Mouse (Mus musculus) lung, postnatal 0 days (tissue): ENCODE measurements around the gene Bcor. TPM values are rescaled to one million over a fixed set of nuclear protein-coding genes. Genes with fewer than 3 reads are reported as not detected.
A peak's percentile ranks its signal among the peaks of the same experiment; 100 is the strongest.

Experiments
- ATAC-seq: fragments of 200-750 bp; cut with Nextera tagmentation; 2 replicates; pipeline ENCODE4 v1.8.0; 2017; ENCODE audit warnings: moderate library complexity
- DNase-seq: peaks from one replicate; pipeline ENCODE4 v3.0.0-alpha.2; 2016; ENCODE audit warnings: low spot score
- H3K27ac ChIP-seq: fragments of 300-500 bp; sonication (generic); 2 replicates; pipeline ENCODE4 v1.5.1; 2014; ENCODE audit warnings: antibody characterized with exemption, mild to moderate bottlenecking, low read length, mixed read lengths
- H3K27me3 ChIP-seq: fragments of 300-500 bp; sonication (generic); replicated peaks from 2 replicates; pipeline ENCODE4 v1.6.1; 2014; ENCODE audit warnings: low read length, mixed read lengths; ENCODE audit not compliant: insufficient read depth
- H3K36me3 ChIP-seq: fragments of 300-500 bp; sonication (generic); 2 replicates; pipeline ENCODE4 v1.6.1; 2014; ENCODE audit warnings: low read length, mixed read lengths; ENCODE audit not compliant: insufficient read depth
- H3K4me1 ChIP-seq: fragments of 300-500 bp; sonication (generic); 2 replicates; pipeline ENCODE4 v1.6.1; 2014; ENCODE audit warnings: antibody characterized with exemption, low read depth, low read length, mixed read lengths; ENCODE audit not compliant: insufficient read depth
- H3K4me2 ChIP-seq: fragments of 300-500 bp; sonication (generic); replicated peaks from 2 replicates; pipeline ENCODE4 v1.6.1; 2014; ENCODE audit warnings: low read depth, mild to moderate bottlenecking, low read length, moderate library complexity, mixed read lengths
- H3K4me3 ChIP-seq: fragments of 300-500 bp; sonication (generic); 2 replicates; pipeline ENCODE4 v1.5.1; 2014; ENCODE audit warnings: low read depth, low read length
- H3K9ac ChIP-seq: fragments of 300-500 bp; sonication (generic); replicated peaks from 2 replicates; pipeline ENCODE4 v1.6.1; 2014; ENCODE audit warnings: low read depth, mild to moderate bottlenecking
- H3K9me3 ChIP-seq: fragments of 300-500 bp; sonication (generic); 2 replicates; pipeline ENCODE4 v1.6.1; 2016; ENCODE audit warnings: low read length, mixed read lengths
- CTCF ChIP-seq: IDR thresholded peaks from 2 replicates; pipeline ENCODE4 v1.5.1; 2016; ENCODE audit warnings: antibody characterized with exemption, mild to moderate bottlenecking
- EP300 ChIP-seq: IDR thresholded peaks from 2 replicates; pipeline ENCODE4 v1.6.1; 2016; ENCODE audit warnings: antibody characterized with exemption, mild to moderate bottlenecking, control low read depth
- WGBS: fragments of 180-500 bp; shearing (Covaris S2); extraction: QIAGEN DNeasy Blood & Tissue Kit; methylation state at CpG from one replicate; pipeline ENCODE4 v1.1.7; 2014; 5-methylcytosine and 5-hydroxymethylcytosine counted together
- polyA plus RNA-seq: library from polyadenylated mRNA; unstranded; fragments of >200 nt; fragmentation: Nextera tagmentation; extraction: Ambion mirVana; gene quantifications from 2 replicates; pipeline ENCODE4 v1.2.1, GENCODE M21; 2015

Gene Bcor
- polyA plus RNA-seq, 1 experiment from 2014 or later, result 8.2 TPM

- H3K9me3 ChIP-seq, result no peaks in the 10 kb centered on the region
- H3K9ac ChIP-seq, result no peak overlapping the region
- TF ChIP-seq EP300, result no peak
- TF ChIP-seq CTCF, result no peak
- H3K4me3 ChIP-seq, result no peak overlapping the region
- ATAC-seq (no peak), DNase-seq (no peak)
- H3K27ac ChIP-seq, result no peak overlapping the region
- no peaks in the 10 kb centered on the region for H3K36me3 ChIP-seq
- H3K27me3 ChIP-seq, result no peaks in the 10 kb centered on the region
- H3K4me2 ChIP-seq, result no peak overlapping the region
- 27% methylated on average over 6 of the region's 6 CpGs for WGBS
- no peaks in the 10 kb centered on the region; the same call in none of the 2 replicates for H3K4me1 ChIP-seq
Observed at GRCm38 (mm10) chrX:12067031-12067430, 93.1 kb downstream of the Bcor start.

DNA sequence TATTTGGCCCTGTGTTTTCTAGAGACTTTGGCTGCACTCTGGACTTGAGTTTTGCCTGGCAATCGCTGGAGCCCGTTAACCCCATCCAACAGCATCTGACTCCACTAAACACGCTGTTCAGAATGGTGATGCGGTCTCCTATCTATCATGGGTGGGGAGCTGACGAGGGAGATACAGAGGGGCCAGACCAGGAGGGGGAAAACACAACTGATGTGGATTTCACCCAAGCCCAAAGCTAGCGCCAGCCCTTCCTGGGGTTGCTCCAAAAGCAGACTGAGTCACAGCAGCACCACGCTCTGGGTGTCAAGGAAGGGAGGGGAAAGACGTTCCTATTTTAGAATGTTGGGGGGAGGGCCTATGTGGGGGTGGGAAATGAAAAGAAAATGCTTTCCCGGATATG, 94.4 kb downstream of the Bcor start:
- Histone ChIP-seq H3K36me3 (no peaks in the 10 kb centered on the region), H3K4me3 (no peak overlapping the region), H3K27ac (no peak overlapping the region), H3K27me3 (no peaks in the 10 kb centered on the region), H3K4me1 (no peaks in the 10 kb centered on the region; the same call in 1 of the 2 replicates), H3K4me2 (no peak overlapping the region), H3K9me3 (no peaks in the 10 kb centered on the region), H3K9ac (no peak overlapping the region)
- ATAC-seq (no peak), DNase-seq (peak; percentile 26)
- WGBS, result 28% methylated on average over 8 of the region's 9 CpGs
- TF ChIP-seq EP300, result no peak
- no peak for TF ChIP-seq CTCF

DNA sequence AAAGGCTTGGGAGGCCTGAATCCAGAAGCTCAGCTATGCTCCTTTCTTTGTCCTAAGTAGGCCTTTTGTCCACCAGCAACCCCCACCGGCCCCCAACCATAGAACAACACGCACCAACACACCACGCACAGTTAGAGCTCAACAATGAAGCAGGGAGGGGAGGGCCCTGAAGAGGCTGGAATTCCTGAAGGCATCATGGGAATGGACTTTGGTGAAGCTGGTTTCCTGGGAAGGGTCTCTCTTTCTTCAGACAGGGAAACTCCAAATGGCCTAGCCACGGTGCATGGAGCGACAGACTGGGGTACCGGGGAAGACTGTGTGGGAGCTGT, 97.3 kb downstream of the Bcor start:
- ATAC-seq (no peak), DNase-seq (no peak)
- TF ChIP-seq EP300, result no peak
- no peaks in the 10 kb centered on the region for H3K27me3 ChIP-seq
- 67% methylated on average over 6 of the region's 6 CpGs for WGBS
- no peaks in the 10 kb centered on the region for H3K36me3 ChIP-seq
- H3K4me2 ChIP-seq, result no peak overlapping the region
- H3K27ac ChIP-seq, result no peak overlapping the region
- H3K4me1 ChIP-seq, result no peaks in the 10 kb centered on the region; the same call in 1 of the 2 replicates
- H3K9ac ChIP-seq, result no peak overlapping the region
- H3K9me3 ChIP-seq, result no peaks in the 10 kb centered on the region
- H3K4me3 ChIP-seq, result no peak overlapping the region

- WGBS, result 53% methylated on average over 24 of the region's 24 CpGs
Observed at GRCm38 (mm10) chrX:12062121-12062931, 97.8 kb downstream of the Bcor start.

GRCm38 (mm10) chrX:12060848-12061247, 99.3 kb downstream of the Bcor start:
- DNase-seq (no peak), ATAC-seq (no peak)
- Histone ChIP-seq H3K27me3 (no peaks in the 10 kb centered on the region), H3K27ac (no peak overlapping the region), H3K36me3 (no peaks in the 10 kb centered on the region), H3K4me1 (no peaks in the 10 kb centered on the region; the same call in 1 of the 2 replicates), H3K4me3 (no peak overlapping the region), H3K9me3 (no peaks in the 10 kb centered on the region), H3K9ac (no peak overlapping the region), H3K4me2 (no peak overlapping the region)
- TF ChIP-seq CTCF (no peak), EP300 (no peak)
- 65% methylated on average over 3 of the region's 3 CpGs for WGBS

More at GRCm38 (mm10) chrX:12062121-12062931, 97.8 kb downstream of the Bcor start:
- Histone ChIP-seq H3K4me3 (no peak overlapping the region), H3K27ac (no peak overlapping the region), H3K4me2 (no peak overlapping the region), H3K27me3 (no peaks in the 10 kb centered on the region), H3K4me1 (no peaks in the 10 kb centered on the region; the same call in 1 of the 2 replicates), H3K9ac (no peak overlapping the region), H3K36me3 (no peaks in the 10 kb centered on the region), H3K9me3 (no peaks in the 10 kb centered on the region)
- ATAC-seq (no peak), DNase-seq (no peak)
- TF ChIP-seq CTCF (no peak), EP300 (no peak)

GRCm38 (mm10) chrX:12057210-12057609, 102.9 kb downstream of the Bcor start:
- DNase-seq (no peak), ATAC-seq (no peak)
- no peak overlapping the region for H3K9ac ChIP-seq
- no peak for TF ChIP-seq EP300
- no peak for TF ChIP-seq CTCF
- H3K9me3 ChIP-seq, result no peaks in the 10 kb centered on the region
- WGBS, result 80% methylated on average over 10 of the region's 11 CpGs
- H3K27ac ChIP-seq, result no peak overlapping the region
- H3K4me3 ChIP-seq, result no peak overlapping the region
- H3K27me3 ChIP-seq, result no peaks in the 10 kb centered on the region
- H3K36me3 ChIP-seq, result no peaks in the 10 kb centered on the region
- no peak overlapping the region for H3K4me2 ChIP-seq
- no peaks in the 10 kb centered on the region for H3K4me1 ChIP-seq
